Mouse (Mus musculus) heart, embryonic 16.5 days (tissue): ENCODE results near the gene Ltbp2. TPM values are rescaled to one million over a fixed set of nuclear protein-coding genes. Genes with fewer than 3 reads are reported as not detected.
A peak's percentile ranks its signal among the peaks of the same experiment; 100 is the strongest.

Experiments
- ATAC-seq: fragments of 200-750 bp; cut with Nextera tagmentation; replicated peaks from 2 replicates; pipeline ENCODE4 v1.8.0; 2017; ENCODE audit warnings: moderate number of reproducible peaks; ENCODE audit not compliant: insufficient read depth, low FRiP score; ENCODE audit errors: extremely low read depth
- H3K27ac ChIP-seq: fragments of 300-500 bp; sonication (generic); 2 replicates; pipeline ENCODE4 v1.5.1; 2014; ENCODE audit warnings: mild to moderate bottlenecking, low read length, control low read depth, moderate library complexity
- H3K27me3 ChIP-seq: fragments of 300-500 bp; sonication (generic); 2 replicates; pipeline ENCODE4 v1.6.1; 2014; ENCODE audit warnings: low read length, mixed read lengths; ENCODE audit not compliant: control insufficient read depth, insufficient read depth
- H3K36me3 ChIP-seq: fragments of 300-500 bp; sonication (generic); 2 replicates; pipeline ENCODE4 v1.6.1; 2014; ENCODE audit not compliant: control insufficient read depth, insufficient read depth
- H3K4me1 ChIP-seq: fragments of 300-500 bp; sonication (generic); 2 replicates; pipeline ENCODE4 v1.6.1; 2014; ENCODE audit warnings: low read length, mixed read lengths; ENCODE audit not compliant: control insufficient read depth, insufficient read depth
- H3K4me2 ChIP-seq: fragments of 300-500 bp; sonication (generic); 2 replicates; pipeline ENCODE4 v1.6.1; 2014; ENCODE audit warnings: low read depth, mild to moderate bottlenecking, control low read depth, low read length
- H3K4me3 ChIP-seq: fragments of 300-500 bp; sonication (generic); 2 replicates; pipeline ENCODE4 v1.5.1; 2014; ENCODE audit warnings: mild to moderate bottlenecking, control low read depth, low read length
- H3K9ac ChIP-seq: fragments of 300-500 bp; sonication (generic); 2 replicates; pipeline ENCODE4 v1.6.1; 2014; ENCODE audit warnings: low read length, control low read depth
- H3K9me3 ChIP-seq: fragments of 300-500 bp; sonication (generic); replicated peaks from 2 replicates; pipeline ENCODE4 v1.6.1; 2016; ENCODE audit warnings: low read length; ENCODE audit not compliant: control insufficient read depth
- WGBS: fragments of 180-500 bp; shearing (Covaris S2); extraction: QIAGEN DNeasy Blood & Tissue Kit; methylation state at CpG from one replicate; pipeline ENCODE4 v1.1.7; 2014; 5-methylcytosine and 5-hydroxymethylcytosine counted together
- polyA plus RNA-seq: library from polyadenylated mRNA; unstranded; fragments of >200 nt; fragmentation: Nextera tagmentation; extraction: Ambion mirVana; gene quantifications from 2 replicates; pipeline ENCODE4 v1.2.1, GENCODE M21; 2015

The Ltbp2 gene
- polyA plus RNA-seq, 1 experiment from 2014 or later: 5.9 TPM

- Histone ChIP-seq H3K9me3 (no peaks in the 10 kb centered on the region), H3K4me2 (no peak overlapping the region), H3K27me3 (no peaks in the 10 kb centered on the region), H3K4me3 (no peak overlapping the region), H3K27ac (no peak overlapping the region), H3K9ac (no peak overlapping the region), H3K36me3 (peaks cover 16% of the 10 kb centered on the region), H3K4me1 (no peaks in the 10 kb centered on the region)
- 62% methylated on average over 16 of the region's 16 CpGs for WGBS
- ATAC-seq: no peak
Observed at GRCm38 (mm10) chr12:84755008-84755695, 121.2 kb downstream of the Ltbp2 start.

- Histone ChIP-seq H3K4me2 (no peak overlapping the region), H3K27ac (peak overlapping the region; percentile 25; the same call in 1 of the 2 replicates), H3K9ac (no peak overlapping the region), H3K27me3 (no peaks in the 10 kb centered on the region), H3K9me3 (no peaks in the 10 kb centered on the region), H3K4me3 (no peak overlapping the region), H3K4me1 (no peaks in the 10 kb centered on the region), H3K36me3 (peaks cover 3% of the 10 kb centered on the region)
- ATAC-seq: no peak
- 47% methylated on average over 14 of the region's 14 CpGs for WGBS
Observed at GRCm38 (mm10) chr12:84752131-84752977, 124.0 kb downstream of the Ltbp2 start.

DNA sequence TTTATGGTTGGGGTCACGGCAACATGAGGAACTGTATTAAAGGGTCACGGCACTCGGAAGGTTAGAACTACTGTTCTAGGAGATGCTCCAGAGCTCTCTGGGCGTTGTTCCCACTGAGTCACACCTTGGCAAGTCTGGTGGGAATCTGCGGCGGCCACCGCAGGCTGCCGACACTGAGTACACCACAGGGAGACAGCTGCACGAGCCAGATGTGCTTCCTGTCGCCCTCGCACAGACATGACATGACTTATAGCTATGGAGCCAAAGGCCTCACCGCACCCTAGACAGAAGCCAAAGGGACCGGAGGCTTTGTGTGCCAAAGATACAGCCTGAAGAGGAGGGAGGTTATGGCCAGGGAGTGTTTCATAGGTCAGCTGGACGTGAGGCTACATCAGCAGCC lies 125.7 kb downstream of the Ltbp2 start:
- 0 out of 2 replicates have a peak, but pooled peaks cover under 1% of the 10 kb centered on the region for H3K27me3 ChIP-seq
- no peak for ATAC-seq
- H3K9me3 ChIP-seq: no peaks in the 10 kb centered on the region
- peaks cover 3% of the 10 kb centered on the region; the same call in 1 of the 2 replicates for H3K36me3 ChIP-seq
- no peak overlapping the region for H3K4me2 ChIP-seq
- H3K27ac ChIP-seq: no peak overlapping the region
- no peak overlapping the region for H3K9ac ChIP-seq
- no peaks in the 10 kb centered on the region for H3K4me1 ChIP-seq
- no peak overlapping the region for H3K4me3 ChIP-seq
- whole genome bisulfite sequencing: 59% methylated on average over 14 of the region's 14 CpGs

GRCm38 (mm10) chr12:84748134-84748533 lies 128.2 kb downstream of the Ltbp2 start:
- H3K4me3 ChIP-seq: no peak overlapping the region
- no peaks in the 10 kb centered on the region for H3K4me1 ChIP-seq
- 61% methylated on average over 3 of the region's 3 CpGs for WGBS
- no peak for ATAC-seq
- H3K27me3 ChIP-seq: 0 out of 2 replicates have a peak, but pooled peaks cover 2% of the 10 kb centered on the region
- H3K27ac ChIP-seq: no peak overlapping the region
- no peaks in the 10 kb centered on the region for H3K36me3 ChIP-seq
- no peak overlapping the region for H3K4me2 ChIP-seq
- H3K9me3 ChIP-seq: no peaks in the 10 kb centered on the region
- H3K9ac ChIP-seq: no peak overlapping the region

DNA sequence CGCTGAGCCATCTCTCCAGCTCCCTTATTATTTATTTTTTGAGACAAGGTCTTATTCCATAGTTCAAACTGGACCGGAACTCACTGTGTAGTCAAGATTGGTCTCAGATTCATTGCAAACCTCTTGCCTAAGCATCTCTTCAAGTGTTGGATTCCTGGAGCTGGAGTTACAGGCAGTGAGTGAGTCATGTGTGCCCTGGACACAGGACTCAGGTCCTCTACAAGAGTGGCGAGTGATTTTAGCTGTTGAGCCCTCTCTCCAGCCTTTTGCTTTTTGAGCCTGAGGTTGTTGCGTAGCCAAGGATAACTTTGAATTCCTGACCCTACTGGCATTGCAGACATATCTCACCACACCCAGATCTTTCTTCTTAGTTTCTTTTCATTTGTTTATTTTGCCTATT lies 130.6 kb downstream of the Ltbp2 start:
- WGBS: 43% methylated on average over 4 of the region's 4 CpGs
- ATAC-seq: no peak
- Histone ChIP-seq H3K4me1 (no peaks in the 10 kb centered on the region), H3K27ac (no peak overlapping the region), H3K36me3 (no peaks in the 10 kb centered on the region), H3K4me3 (no peak overlapping the region), H3K9ac (no peak overlapping the region), H3K9me3 (no peaks in the 10 kb centered on the region), H3K27me3 (0 out of 2 replicates have a peak, but pooled peaks cover 2% of the 10 kb centered on the region), H3K4me2 (no peak overlapping the region)

DNA sequence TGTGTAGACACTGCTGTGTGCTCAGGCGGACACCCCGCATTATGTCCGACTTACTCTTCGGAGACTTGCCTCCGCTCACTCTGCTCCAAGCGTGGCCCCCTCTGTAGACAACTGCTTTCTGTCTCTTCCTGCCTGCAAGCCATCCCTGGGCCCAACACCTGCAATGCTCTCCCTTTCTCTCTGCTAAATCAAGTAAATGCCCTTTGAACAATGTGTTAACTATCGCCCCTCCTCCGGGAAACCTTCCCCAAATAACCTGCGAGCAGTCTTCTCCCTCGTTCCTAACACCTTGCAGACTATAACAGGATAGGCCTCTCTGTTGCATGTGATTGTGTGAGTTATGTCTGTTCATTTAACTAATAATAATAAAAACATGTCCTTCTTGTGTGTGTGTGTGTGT lies 132.8 kb downstream of the Ltbp2 start:
- Histone ChIP-seq H3K36me3 (no peaks in the 10 kb centered on the region), H3K4me1 (no peaks in the 10 kb centered on the region), H3K27me3 (0 out of 2 replicates have a peak, but pooled peaks cover 2% of the 10 kb centered on the region), H3K9ac (no peak overlapping the region), H3K27ac (no peak overlapping the region), H3K4me2 (no peak overlapping the region), H3K4me3 (no peak overlapping the region), H3K9me3 (no peaks in the 10 kb centered on the region)
- no peak for ATAC-seq
- 84% methylated on average over 10 of the region's 10 CpGs for WGBS

- Histone ChIP-seq H3K4me2 (no peak overlapping the region; the same call in 1 of the 2 replicates), H3K9me3 (no peaks in the 10 kb centered on the region), H3K9ac (no peak overlapping the region), H3K27me3 (no peaks in the 10 kb centered on the region), H3K27ac (no peak overlapping the region), H3K36me3 (no peaks in the 10 kb centered on the region), H3K4me1 (peaks cover 2% of the 10 kb centered on the region), H3K4me3 (no peak overlapping the region)
- ATAC-seq: no peak
- 48% methylated on average over 13 of the region's 13 CpGs for WGBS
Observed at GRCm38 (mm10) chr12:84733366-84733765, 143.0 kb downstream of the Ltbp2 start.
